Mouse (Mus musculus): ENCODE data around the gene Slc25a13. TPM values are rescaled to one million over a fixed set of nuclear protein-coding genes. Genes with fewer than 3 reads are reported as not detected.

Slc25a13 gene
- polyA plus RNA-seq, 1 experiment from 2014 or later: 32.9 TPM

DNA sequence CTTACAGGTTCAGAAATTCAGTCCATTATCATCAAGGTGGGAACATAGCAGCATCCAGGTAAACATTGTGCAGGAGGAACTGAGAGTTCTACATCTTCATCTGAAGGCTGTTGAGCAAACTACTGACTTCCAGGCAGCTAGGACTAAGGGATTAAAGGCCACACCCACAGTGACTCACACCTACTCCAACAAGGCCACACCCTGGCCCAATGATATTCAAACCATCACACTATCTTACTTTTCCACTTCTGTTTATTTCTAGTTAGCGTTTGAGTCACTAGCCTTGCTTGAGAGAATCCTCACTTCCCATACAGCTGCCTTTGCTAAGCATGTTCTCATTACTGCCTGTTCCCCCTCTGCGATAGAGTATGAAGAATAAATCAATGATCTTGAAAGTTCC is 13.3 kb upstream of the Slc25a13 start:
- H3K4me2 ChIP-seq (ENCODE audit: low read depth): no peak overlapping the region
- no peak for ATAC-seq (ENCODE audit: insufficient read depth, low FRiP score, low TSS enrichment)
- H3K27ac ChIP-seq (ENCODE audit: low read depth, low read length): no peak overlapping the region
- whole genome bisulfite sequencing: 92% methylated on average over 2 of the region's 2 CpGs
- H3K36me3 ChIP-seq (ENCODE audit: control insufficient read depth, insufficient read depth, low read length): no peaks in the 10 kb centered on the region
- no peaks in the 10 kb centered on the region for H3K4me1 ChIP-seq (ENCODE audit: control insufficient read depth, insufficient read depth, low read length)
- no peak for DNase-seq (ENCODE audit: low spot score)
- no peaks in the 10 kb centered on the region for H3K27me3 ChIP-seq (ENCODE audit: control insufficient read depth, insufficient read depth, low read length)
- H3K9me3 ChIP-seq (ENCODE audit: control insufficient read depth, low read length): no peaks in the 10 kb centered on the region
- no peak overlapping the region for H3K4me3 ChIP-seq (ENCODE audit: low read depth, low read length)
- no peak overlapping the region for H3K9ac ChIP-seq (ENCODE audit: low read length)

DNA sequence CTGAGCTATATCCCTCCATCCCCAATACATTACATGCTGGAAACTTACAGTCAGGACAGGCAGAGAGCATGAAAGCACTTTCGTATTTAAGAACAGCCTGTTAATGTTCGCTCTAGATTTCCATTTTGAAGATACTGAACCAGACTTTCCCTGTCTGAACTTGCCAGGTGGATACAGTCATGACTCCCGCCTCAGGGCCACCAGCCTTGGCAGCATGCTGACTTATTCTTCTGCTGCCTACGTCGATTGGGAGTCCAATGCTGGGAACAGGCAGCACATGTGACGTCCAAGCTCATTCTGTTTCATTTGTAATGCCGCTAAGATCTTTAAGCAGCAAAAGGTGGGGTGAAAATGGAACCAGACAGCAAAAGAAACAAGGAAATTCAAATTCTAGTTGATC is 5.7 kb upstream of the Slc25a13 start:
- Histone ChIP-seq H3K9me3 (ENCODE audit: control insufficient read depth, low read length) (no peaks in the 10 kb centered on the region), H3K27ac (ENCODE audit: low read depth, low read length) (no peak overlapping the region), H3K4me2 (ENCODE audit: low read depth) (no peak overlapping the region), H3K27me3 (ENCODE audit: control insufficient read depth, insufficient read depth, low read length) (no peaks in the 10 kb centered on the region), H3K4me1 (ENCODE audit: control insufficient read depth, insufficient read depth, low read length) (no peaks in the 10 kb centered on the region), H3K4me3 (ENCODE audit: low read depth, low read length) (no peak overlapping the region), H3K36me3 (ENCODE audit: control insufficient read depth, insufficient read depth, low read length) (no peaks in the 10 kb centered on the region), H3K9ac (ENCODE audit: low read length) (no peak overlapping the region)
- DNase-seq (ENCODE audit: low spot score) (no peak), ATAC-seq (ENCODE audit: insufficient read depth, low FRiP score, low TSS enrichment) (no peak)
- 88% methylated on average over 7 of the region's 7 CpGs for WGBS

- 86% methylated on average over 3 of the region's 3 CpGs for WGBS
- no peak overlapping the region for H3K4me3 ChIP-seq (ENCODE audit: low read depth, low read length)
- H3K27ac ChIP-seq (ENCODE audit: low read depth, low read length): no peak overlapping the region
- no peak overlapping the region for H3K9ac ChIP-seq (ENCODE audit: low read length)
- H3K36me3 ChIP-seq (ENCODE audit: control insufficient read depth, insufficient read depth, low read length): no peaks in the 10 kb centered on the region
- peaks cover 4% of the 10 kb centered on the region; the same call in 1 of the 2 replicates for H3K4me1 ChIP-seq (ENCODE audit: control insufficient read depth, insufficient read depth, low read length)
- H3K27me3 ChIP-seq (ENCODE audit: control insufficient read depth, insufficient read depth, low read length): no peaks in the 10 kb centered on the region
- no peak overlapping the region for H3K4me2 ChIP-seq (ENCODE audit: low read depth)
- DNase-seq (ENCODE audit: low spot score): no peak
- H3K9me3 ChIP-seq (ENCODE audit: control insufficient read depth, low read length): no peaks in the 10 kb centered on the region
- ATAC-seq (ENCODE audit: insufficient read depth, low FRiP score, low TSS enrichment): no peak
Measured at GRCm38 (mm10) chr6:6220574-6220973, 3.6 kb upstream of the Slc25a13 start.

GRCm38 (mm10) chr6:6219661-6220370 is 2.8 kb upstream of the Slc25a13 start:
- no peak overlapping the region for H3K27ac ChIP-seq (ENCODE audit: low read depth, low read length)
- no peak for ATAC-seq (ENCODE audit: insufficient read depth, low FRiP score, low TSS enrichment)
- H3K9ac ChIP-seq (ENCODE audit: low read length): no peak overlapping the region
- H3K4me3 ChIP-seq (ENCODE audit: low read depth, low read length): no peak overlapping the region
- no peaks in the 10 kb centered on the region for H3K9me3 ChIP-seq (ENCODE audit: control insufficient read depth, low read length)
- H3K4me1 ChIP-seq (ENCODE audit: control insufficient read depth, insufficient read depth, low read length): peaks cover 4% of the 10 kb centered on the region; the same call in 1 of the 2 replicates
- DNase-seq (ENCODE audit: low spot score): no peak
- 83% methylated on average over 12 of the region's 12 CpGs for WGBS
- no peaks in the 10 kb centered on the region for H3K36me3 ChIP-seq (ENCODE audit: control insufficient read depth, insufficient read depth, low read length)
- H3K4me2 ChIP-seq (ENCODE audit: low read depth): no peak overlapping the region
- H3K27me3 ChIP-seq (ENCODE audit: control insufficient read depth, insufficient read depth, low read length): no peaks in the 10 kb centered on the region

- DNase-seq (ENCODE audit: low spot score) (no peak), ATAC-seq (ENCODE audit: insufficient read depth, low FRiP score, low TSS enrichment) (no peak)
- WGBS: 12% methylated on average over 5 of the region's 5 CpGs
- Histone ChIP-seq H3K4me1 (ENCODE audit: control insufficient read depth, insufficient read depth, low read length) (peaks cover 4% of the 10 kb centered on the region; the same call in 1 of the 2 replicates), H3K36me3 (ENCODE audit: control insufficient read depth, insufficient read depth, low read length) (no peaks in the 10 kb centered on the region), H3K4me2 (ENCODE audit: low read depth) (peak overlapping the region; percentile 83), H3K9me3 (ENCODE audit: control insufficient read depth, low read length) (no peaks in the 10 kb centered on the region), H3K4me3 (ENCODE audit: low read depth, low read length) (peak overlapping the region; percentile 65), H3K27ac (ENCODE audit: low read depth, low read length) (no peak overlapping the region), H3K27me3 (ENCODE audit: control insufficient read depth, insufficient read depth, low read length) (no peaks in the 10 kb centered on the region), H3K9ac (ENCODE audit: low read length) (peak overlapping the region; percentile 89; the same call in 1 of the 2 replicates)
Measured at GRCm38 (mm10) chr6:6217286-6217625, 283 bp upstream of the Slc25a13 start.

GRCm38 (mm10) chr6:6216120-6216506 is 860 bp downstream of the Slc25a13 start:
- ATAC-seq (ENCODE audit: insufficient read depth, low FRiP score, low TSS enrichment) (no peak), DNase-seq (ENCODE audit: low spot score) (no peak)
- Histone ChIP-seq H3K9ac (ENCODE audit: low read length) (peak overlapping the region; percentile 89), H3K4me1 (ENCODE audit: control insufficient read depth, insufficient read depth, low read length) (peaks cover 4% of the 10 kb centered on the region; the same call in 1 of the 2 replicates), H3K4me3 (ENCODE audit: low read depth, low read length) (peak overlapping the region; percentile 65), H3K36me3 (ENCODE audit: control insufficient read depth, insufficient read depth, low read length) (no peaks in the 10 kb centered on the region), H3K9me3 (ENCODE audit: control insufficient read depth, low read length) (no peaks in the 10 kb centered on the region), H3K4me2 (ENCODE audit: low read depth) (peak overlapping the region; percentile 83), H3K27me3 (ENCODE audit: control insufficient read depth, insufficient read depth, low read length) (no peaks in the 10 kb centered on the region), H3K27ac (ENCODE audit: low read depth, low read length) (no peak overlapping the region)
- WGBS: 37% methylated on average over 5 of the region's 5 CpGs

GRCm38 (mm10) chr6:6212360-6213310 is 4.3 kb downstream of the Slc25a13 start:
- 84% methylated on average over 8 of the region's 8 CpGs for WGBS
- DNase-seq (ENCODE audit: low spot score): no peak
- Histone ChIP-seq H3K27me3 (ENCODE audit: control insufficient read depth, insufficient read depth, low read length) (no peaks in the 10 kb centered on the region), H3K27ac (ENCODE audit: low read depth, low read length) (no peak overlapping the region), H3K4me2 (ENCODE audit: low read depth) (no peak overlapping the region), H3K9me3 (ENCODE audit: control insufficient read depth, low read length) (no peaks in the 10 kb centered on the region), H3K4me3 (ENCODE audit: low read depth, low read length) (no peak overlapping the region), H3K36me3 (ENCODE audit: control insufficient read depth, insufficient read depth, low read length) (no peaks in the 10 kb centered on the region), H3K9ac (ENCODE audit: low read length) (no peak overlapping the region), H3K4me1 (ENCODE audit: control insufficient read depth, insufficient read depth, low read length) (peaks cover 4% of the 10 kb centered on the region; the same call in 1 of the 2 replicates)
- ATAC-seq (ENCODE audit: insufficient read depth, low FRiP score, low TSS enrichment): no peak

DNA sequence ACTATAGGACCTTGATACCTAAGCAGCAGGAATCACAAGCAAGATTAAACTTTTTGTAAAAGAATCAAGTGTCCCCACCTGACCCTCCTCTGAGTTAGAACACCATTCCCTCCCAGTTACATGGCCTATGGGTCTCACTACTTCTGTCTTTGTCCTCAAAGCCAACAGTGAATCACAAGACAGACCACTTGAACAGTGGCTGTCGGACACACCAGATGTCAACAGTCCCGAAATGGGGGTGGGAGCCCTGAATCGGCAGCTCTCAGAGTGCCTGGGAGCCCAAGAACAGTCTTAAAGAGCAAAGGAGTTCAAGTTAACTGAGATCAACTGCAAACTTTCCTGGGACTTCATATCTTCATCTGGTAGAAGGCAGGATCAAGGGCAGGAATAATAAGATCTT is 5.0 kb downstream of the Slc25a13 start:
- Histone ChIP-seq H3K27me3 (ENCODE audit: control insufficient read depth, insufficient read depth, low read length) (no peaks in the 10 kb centered on the region), H3K4me3 (ENCODE audit: low read depth, low read length) (no peak overlapping the region), H3K4me2 (ENCODE audit: low read depth) (no peak overlapping the region), H3K36me3 (ENCODE audit: control insufficient read depth, insufficient read depth, low read length) (no peaks in the 10 kb centered on the region), H3K9ac (ENCODE audit: low read length) (no peak overlapping the region), H3K4me1 (ENCODE audit: control insufficient read depth, insufficient read depth, low read length) (peaks cover under 1% of the 10 kb centered on the region; the same call in 1 of the 2 replicates), H3K9me3 (ENCODE audit: control insufficient read depth, low read length) (no peaks in the 10 kb centered on the region), H3K27ac (ENCODE audit: low read depth, low read length) (no peak overlapping the region)
- DNase-seq (ENCODE audit: low spot score): no peak
- ATAC-seq (ENCODE audit: insufficient read depth, low FRiP score, low TSS enrichment): no peak
- WGBS: 77% methylated on average over 3 of the region's 3 CpGs

Data from neural tube, embryonic 11.5 days (tissue).